Mouse (Mus musculus) kidney, adult 2 months (tissue): ENCODE data around the gene Rsbn1. TPM values are rescaled to one million over a fixed set of nuclear protein-coding genes. Genes with fewer than 3 reads are reported as not detected.

ENCODE experiments used
- DNase-seq: peaks from one replicate; pipeline ENCODE4 v3.0.0; 2021
- H3K27ac ChIP-seq: fragments of 200-500 bp; 2 replicates; pipeline ENCODE4 v1.5.1; 2012; ENCODE audit warnings: low read depth, low read length, control low read depth, inconsistent platforms; ENCODE audit not compliant: insufficient read depth
- H3K27me3 ChIP-seq: fragments of 200-500 bp; replicated peaks from 2 replicates; pipeline ENCODE4 v1.6.1; 2012; ENCODE audit warnings: mild to moderate bottlenecking, moderate library complexity, low read length, inconsistent platforms; ENCODE audit not compliant: control insufficient read depth, insufficient read depth
- H3K36me3 ChIP-seq: fragments of 200-500 bp; 2 replicates; pipeline ENCODE4 v1.6.1; 2012; ENCODE audit warnings: mild to moderate bottlenecking, moderate library complexity, low read length, inconsistent platforms; ENCODE audit not compliant: control insufficient read depth, insufficient read depth
- H3K4me1 ChIP-seq: fragments of 200-500 bp; 2 replicates; pipeline ENCODE4 v1.6.1; 2011; ENCODE audit warnings: low read length; ENCODE audit not compliant: control insufficient read depth, insufficient read depth
- H3K4me3 ChIP-seq: fragments of 200-500 bp; 2 replicates; pipeline ENCODE4 v1.5.1; 2011; ENCODE audit warnings: mild to moderate bottlenecking, low read depth, low read length, control low read depth; ENCODE audit not compliant: insufficient read depth
- CTCF ChIP-seq: fragments of 200-500 bp; conservative IDR thresholded peaks from 2 replicates; pipeline ENCODE4 v1.5.1; 2011; ENCODE audit warnings: low read depth, mild to moderate bottlenecking, control low read depth, low read length, moderate library complexity, mixed read lengths; ENCODE audit not compliant: insufficient read depth, insufficient read length
- POLR2A ChIP-seq: fragments of 200-500 bp; IDR thresholded peaks from one replicate; pipeline ENCODE4 v1.6.1; 2011; ENCODE audit warnings: low read depth, low read length, control low read depth
- WGBS: fragments of 180-500 bp; shearing (Covaris S2); methylation state at CpG from one replicate; pipeline ENCODE4 v1.1.7; 2018; 5-methylcytosine and 5-hydroxymethylcytosine counted together
- polyA plus RNA-seq: library from polyadenylated mRNA; depleted of rRNA; stranded (reverse); fragments of >200 nt; gene quantifications from 2 replicates; pipeline ENCODE4 v1.2.3, GENCODE M21; 2012

The Rsbn1 gene
- polyA plus RNA-seq, 1 experiment: 2.5 TPM

DNA sequence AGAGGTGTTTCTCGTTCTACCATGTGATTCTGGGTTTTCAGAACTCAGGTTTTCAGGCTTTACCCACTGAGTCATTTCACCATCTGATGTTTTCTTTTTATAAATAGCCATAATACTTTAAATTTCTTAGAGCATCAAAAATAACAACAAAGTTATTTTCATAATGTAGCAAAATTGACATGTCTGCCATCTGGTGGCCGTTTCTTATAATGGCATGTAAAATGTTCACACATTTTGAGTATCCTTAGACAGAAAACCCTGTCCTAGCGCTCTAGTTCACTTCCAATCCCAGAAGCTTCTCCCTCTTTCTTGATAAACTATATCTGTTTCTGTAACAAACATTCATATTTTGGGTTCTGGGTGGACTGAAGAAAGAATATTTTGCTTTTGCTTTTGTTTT lies 26.3 kb upstream of the Rsbn1 start:
- Histone ChIP-seq H3K4me1 (no peaks in the 10 kb centered on the region), H3K27me3 (no peaks in the 10 kb centered on the region), H3K27ac (no peak overlapping the region), H3K4me3 (no peak overlapping the region), H3K36me3 (no peaks in the 10 kb centered on the region)
- peak; percentile 66 for DNase-seq
- 20% methylated on average over 3 of the region's 3 CpGs for WGBS
- TF ChIP-seq CTCF: 0 out of 2 replicates have a peak, but pooled peaks have one; percentile 17
- TF ChIP-seq POLR2A: no peak

GRCm38 (mm10) chr3:103893374-103893773 lies 20.5 kb upstream of the Rsbn1 start:
- H3K4me3 ChIP-seq: no peak overlapping the region
- H3K4me1 ChIP-seq: no peaks in the 10 kb centered on the region
- DNase-seq: no peak
- TF ChIP-seq CTCF (no peak), POLR2A (no peak)
- no peaks in the 10 kb centered on the region for H3K27me3 ChIP-seq
- no peaks in the 10 kb centered on the region for H3K36me3 ChIP-seq
- WGBS: 84% methylated on average over 3 of the region's 3 CpGs
- no peak overlapping the region for H3K27ac ChIP-seq

DNA sequence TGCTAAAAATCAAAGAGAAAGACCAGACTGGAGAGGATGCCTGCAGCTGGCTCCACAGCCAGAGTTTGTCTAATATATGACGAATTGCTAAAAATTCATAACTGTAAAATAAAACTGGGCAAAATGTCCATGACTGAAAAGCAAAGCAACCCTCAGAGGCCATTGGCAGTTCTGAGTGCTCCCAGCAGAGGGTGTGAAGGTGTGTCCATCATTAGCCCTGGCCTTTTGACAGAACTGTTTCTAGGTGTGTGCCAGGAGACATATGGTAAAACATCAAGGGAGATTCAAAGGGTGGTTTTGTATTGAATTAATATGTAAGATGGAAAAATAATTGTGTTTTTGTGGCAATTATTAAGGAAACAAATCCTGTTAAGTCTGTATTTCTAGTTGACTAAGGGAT lies 9.2 kb upstream of the Rsbn1 start:
- WGBS: 86% methylated on average over 1 of the region's 1 CpGs
- no peak overlapping the region for H3K4me3 ChIP-seq
- TF ChIP-seq POLR2A: no peak
- peak; percentile 56 for TF ChIP-seq CTCF
- no peak overlapping the region for H3K27ac ChIP-seq
- H3K4me1 ChIP-seq: no peaks in the 10 kb centered on the region
- no peaks in the 10 kb centered on the region for H3K27me3 ChIP-seq
- peak; percentile 43 for DNase-seq
- no peaks in the 10 kb centered on the region for H3K36me3 ChIP-seq

DNA sequence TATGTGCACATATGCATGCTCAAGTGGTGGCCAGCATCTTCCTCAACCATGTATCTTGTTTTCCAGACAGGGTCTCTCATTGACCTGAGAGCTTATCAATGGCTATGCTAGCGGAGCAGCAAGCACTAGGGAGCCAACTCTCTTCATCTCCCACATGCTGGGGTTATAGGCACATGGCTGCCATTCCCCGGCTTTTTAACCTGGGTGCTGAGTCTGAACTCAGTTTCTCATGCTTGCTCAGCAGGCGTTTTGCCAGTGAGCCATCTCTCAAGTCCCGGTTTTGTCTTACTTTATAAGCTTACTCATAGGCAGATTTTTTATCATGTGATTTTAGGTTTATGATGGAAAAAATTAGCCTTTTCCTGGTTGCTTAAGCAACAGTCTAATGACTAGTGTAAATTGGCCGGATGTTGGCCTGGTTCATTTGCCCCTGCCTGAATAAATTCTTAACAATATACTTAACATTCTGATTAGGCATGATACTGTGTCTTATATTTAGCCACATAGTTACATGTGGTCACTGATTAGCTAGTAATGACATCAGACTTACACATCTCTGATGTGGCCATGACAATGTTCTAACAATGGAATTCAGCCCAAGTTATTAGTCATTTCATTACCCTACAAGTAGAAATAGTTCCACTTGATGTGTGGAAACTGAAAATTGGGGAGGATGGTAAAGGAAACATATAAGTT lies 6.4 kb upstream of the Rsbn1 start:
- Histone ChIP-seq H3K4me1 (no peaks in the 10 kb centered on the region), H3K4me3 (no peak overlapping the region), H3K27me3 (no peaks in the 10 kb centered on the region), H3K27ac (no peak overlapping the region), H3K36me3 (no peaks in the 10 kb centered on the region)
- no peak for TF ChIP-seq CTCF
- TF ChIP-seq POLR2A: no peak
- no peak for DNase-seq
- WGBS: 87% methylated on average over 5 of the region's 5 CpGs

GRCm38 (mm10) chr3:103908781-103909180 lies 5.1 kb upstream of the Rsbn1 start:
- Histone ChIP-seq H3K27ac (no peak overlapping the region), H3K4me1 (no peaks in the 10 kb centered on the region), H3K36me3 (no peaks in the 10 kb centered on the region), H3K4me3 (no peak overlapping the region), H3K27me3 (no peaks in the 10 kb centered on the region)
- DNase-seq: no peak
- no peak for TF ChIP-seq POLR2A
- no peak for TF ChIP-seq CTCF
- 69% methylated on average over 2 of the region's 2 CpGs for WGBS

DNA sequence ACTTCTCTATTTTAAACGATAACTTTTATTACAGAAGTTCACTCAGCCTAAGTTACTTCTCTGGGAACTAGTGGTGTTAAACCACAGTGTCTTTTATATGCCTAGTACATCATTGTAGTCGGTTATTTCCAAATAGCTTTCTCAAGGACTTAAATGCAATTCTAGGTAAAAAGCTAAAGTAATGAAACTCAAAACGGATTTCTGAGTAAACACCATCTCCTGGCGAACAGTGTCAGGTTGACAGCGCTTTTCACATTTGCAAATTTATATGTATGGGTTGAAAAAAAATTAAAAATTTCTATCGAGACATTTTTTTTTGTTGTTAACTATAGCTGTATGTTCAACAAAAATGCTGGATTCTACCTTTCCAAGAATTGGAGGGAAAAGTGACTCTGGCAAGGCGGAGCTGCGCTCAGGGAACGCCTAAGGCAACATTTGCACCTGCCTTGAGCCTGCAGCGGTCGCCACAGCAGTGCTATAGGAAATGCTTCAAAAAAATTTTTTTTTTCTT lies 414 bp upstream of the Rsbn1 start:
- TF ChIP-seq CTCF: no peak
- TF ChIP-seq POLR2A: no peak
- no peaks in the 10 kb centered on the region for H3K36me3 ChIP-seq
- peak overlapping the region; percentile 99 for H3K4me3 ChIP-seq
- no peaks in the 10 kb centered on the region for H3K4me1 ChIP-seq
- DNase-seq: no peak
- 5% methylated on average over 11 of the region's 11 CpGs for WGBS
- H3K27ac ChIP-seq: no peak overlapping the region
- no peaks in the 10 kb centered on the region for H3K27me3 ChIP-seq

GRCm38 (mm10) chr3:103914732-103915508 lies 1.0 kb downstream of the Rsbn1 start:
- peak overlapping the region; percentile 46 for H3K27ac ChIP-seq
- WGBS: under 1% methylated on average over 57 of the region's 60 CpGs
- peak overlapping the region; percentile 99 for H3K4me3 ChIP-seq
- peak; percentile 53 for DNase-seq
- TF ChIP-seq POLR2A: no peak
- TF ChIP-seq CTCF: no peak
- no peaks in the 10 kb centered on the region for H3K27me3 ChIP-seq
- H3K36me3 ChIP-seq: no peaks in the 10 kb centered on the region
- H3K4me1 ChIP-seq: no peaks in the 10 kb centered on the region
